Mouse (Mus musculus): ENCODE results near the gene Col4a4. TPM values are rescaled to one million over a fixed set of nuclear protein-coding genes. Genes with fewer than 3 reads are reported as not detected.
A peak's percentile ranks its signal among the peaks of the same experiment; 100 is the strongest.

Col4a4 gene
- polyA plus RNA-seq, 1 experiment from 2014 or later = 0.05 TPM

GRCm38 (mm10) chr1:82459926-82460325, 126.7 kb downstream of the Col4a4 start:
- no peaks in the 10 kb centered on the region; the same call in 1 of the 2 replicates for H3K27me3 ChIP-seq (ENCODE audit: low read depth, poor library complexity, severe bottlenecking)
- no peaks in the 10 kb centered on the region for H3K9me3 ChIP-seq (replicated peaks)
- DNase-seq (ENCODE audit: low spot score) = no peak
- no peak overlapping the region for H3K27ac ChIP-seq
- peaks cover 4% of the 10 kb centered on the region; the same call in 1 of the 2 replicates for H3K4me1 ChIP-seq
- no peak overlapping the region for H3K4me3 ChIP-seq
- no peaks in the 10 kb centered on the region for H3K36me3 ChIP-seq
- 96% methylated on average over 2 of the region's 2 CpGs for WGBS

- Histone ChIP-seq H3K36me3 (no peaks in the 10 kb centered on the region), H3K4me1 (peaks cover 4% of the 10 kb centered on the region; the same call in 1 of the 2 replicates), H3K4me3 (no peak overlapping the region), H3K27ac (no peak overlapping the region), H3K9me3 (replicated peaks) (no peaks in the 10 kb centered on the region), H3K27me3 (ENCODE audit: low read depth, poor library complexity, severe bottlenecking) (peaks cover 4% of the 10 kb centered on the region; the same call in 1 of the 2 replicates)
- DNase-seq (ENCODE audit: low spot score) = no peak
- WGBS = 82% methylated on average over 4 of the region's 4 CpGs
Observed at GRCm38 (mm10) chr1:82459350-82459749, 127.3 kb downstream of the Col4a4 start.

GRCm38 (mm10) chr1:82454031-82454430, 132.6 kb downstream of the Col4a4 start:
- peaks cover 9% of the 10 kb centered on the region; the same call in 1 of the 2 replicates for H3K27me3 ChIP-seq (ENCODE audit: low read depth, poor library complexity, severe bottlenecking)
- no peak overlapping the region for H3K4me3 ChIP-seq
- no peaks in the 10 kb centered on the region for H3K9me3 ChIP-seq (replicated peaks)
- H3K36me3 ChIP-seq = no peaks in the 10 kb centered on the region
- 92% methylated on average over 3 of the region's 3 CpGs for WGBS
- peaks cover 20% of the 10 kb centered on the region for H3K4me1 ChIP-seq
- H3K27ac ChIP-seq = no peak overlapping the region
- DNase-seq (ENCODE audit: low spot score) = no peak

- 35% methylated on average over 6 of the region's 6 CpGs for WGBS
- H3K4me3 ChIP-seq = no peak overlapping the region
- H3K9me3 ChIP-seq (replicated peaks) = no peaks in the 10 kb centered on the region
- no peak overlapping the region for H3K27ac ChIP-seq
- H3K27me3 ChIP-seq (ENCODE audit: low read depth, poor library complexity, severe bottlenecking) = peaks cover 9% of the 10 kb centered on the region; the same call in 1 of the 2 replicates
- no peak for DNase-seq (ENCODE audit: low spot score)
- no peaks in the 10 kb centered on the region for H3K36me3 ChIP-seq
- peaks cover 20% of the 10 kb centered on the region for H3K4me1 ChIP-seq
Observed at GRCm38 (mm10) chr1:82451927-82452651, 134.6 kb downstream of the Col4a4 start.

GRCm38 (mm10) chr1:82449851-82450250, 136.8 kb downstream of the Col4a4 start:
- no peak for DNase-seq (ENCODE audit: low spot score)
- WGBS = 85% methylated on average over 4 of the region's 4 CpGs
- H3K9me3 ChIP-seq (replicated peaks) = no peaks in the 10 kb centered on the region
- H3K4me3 ChIP-seq = no peak overlapping the region
- H3K27me3 ChIP-seq (ENCODE audit: low read depth, poor library complexity, severe bottlenecking) = peaks cover 9% of the 10 kb centered on the region; the same call in 1 of the 2 replicates
- H3K4me1 ChIP-seq = peaks cover 28% of the 10 kb centered on the region
- H3K36me3 ChIP-seq = no peaks in the 10 kb centered on the region
- H3K27ac ChIP-seq = no peak overlapping the region

GRCm38 (mm10) chr1:82446049-82446448, 140.6 kb downstream of the Col4a4 start:
- Histone ChIP-seq H3K27me3 (ENCODE audit: low read depth, poor library complexity, severe bottlenecking) (no peaks in the 10 kb centered on the region), H3K4me3 (no peak overlapping the region), H3K36me3 (no peaks in the 10 kb centered on the region), H3K27ac (no peak overlapping the region), H3K4me1 (peaks cover 21% of the 10 kb centered on the region), H3K9me3 (replicated peaks) (no peaks in the 10 kb centered on the region)
- DNase-seq (ENCODE audit: low spot score) = no peak
- WGBS = 80% methylated on average over 7 of the region's 7 CpGs

GRCm38 (mm10) chr1:82443517-82443916, 143.1 kb downstream of the Col4a4 start:
- Histone ChIP-seq H3K27ac (no peak overlapping the region), H3K9me3 (replicated peaks) (no peaks in the 10 kb centered on the region), H3K36me3 (no peaks in the 10 kb centered on the region), H3K27me3 (ENCODE audit: low read depth, poor library complexity, severe bottlenecking) (no peaks in the 10 kb centered on the region), H3K4me1 (peaks cover 21% of the 10 kb centered on the region), H3K4me3 (no peak overlapping the region)
- no peak for DNase-seq (ENCODE audit: low spot score)
- WGBS = 50% methylated on average over 4 of the region's 4 CpGs

GRCm38 (mm10) chr1:82440123-82440522, 146.5 kb downstream of the Col4a4 start:
- Histone ChIP-seq H3K27me3 (ENCODE audit: low read depth, poor library complexity, severe bottlenecking) (no peaks in the 10 kb centered on the region), H3K4me1 (peaks cover 13% of the 10 kb centered on the region), H3K4me3 (no peak overlapping the region), H3K36me3 (no peaks in the 10 kb centered on the region), H3K27ac (no peak overlapping the region), H3K9me3 (replicated peaks) (no peaks in the 10 kb centered on the region)
- no peak for DNase-seq (ENCODE audit: low spot score)
- 97% methylated on average over 1 of the region's 1 CpGs for WGBS

GRCm38 (mm10) chr1:82437273-82437672, 149.4 kb downstream of the Col4a4 start:
- Histone ChIP-seq H3K9me3 (replicated peaks) (no peaks in the 10 kb centered on the region), H3K27me3 (ENCODE audit: low read depth, poor library complexity, severe bottlenecking) (no peaks in the 10 kb centered on the region), H3K36me3 (no peaks in the 10 kb centered on the region), H3K4me3 (no peak overlapping the region), H3K4me1 (peaks cover 7% of the 10 kb centered on the region; the same call in 1 of the 2 replicates), H3K27ac (no peak overlapping the region)
- WGBS = 88% methylated on average over 3 of the region's 3 CpGs
- DNase-seq (ENCODE audit: low spot score) = no peak

GRCm38 (mm10) chr1:82433649-82434005, 153.0 kb downstream of the Col4a4 start:
- no peaks in the 10 kb centered on the region for H3K27me3 ChIP-seq (ENCODE audit: low read depth, poor library complexity, severe bottlenecking)
- no peak for DNase-seq (ENCODE audit: low spot score)
- peaks cover 13% of the 10 kb centered on the region; the same call in 1 of the 2 replicates for H3K4me1 ChIP-seq
- no peaks in the 10 kb centered on the region for H3K9me3 ChIP-seq (replicated peaks)
- 79% methylated on average over 5 of the region's 5 CpGs for WGBS
- H3K27ac ChIP-seq = no peak overlapping the region
- H3K4me3 ChIP-seq = no peak overlapping the region
- H3K36me3 ChIP-seq = no peaks in the 10 kb centered on the region

- Histone ChIP-seq H3K27ac (peak overlapping the region; percentile 12; the same call in 1 of the 2 replicates), H3K9me3 (replicated peaks) (no peaks in the 10 kb centered on the region), H3K36me3 (no peaks in the 10 kb centered on the region), H3K4me3 (no peak overlapping the region), H3K4me1 (peaks cover 13% of the 10 kb centered on the region; the same call in 1 of the 2 replicates), H3K27me3 (ENCODE audit: low read depth, poor library complexity, severe bottlenecking) (no peaks in the 10 kb centered on the region)
- WGBS = 62% methylated on average over 15 of the region's 15 CpGs
- DNase-seq (ENCODE audit: low spot score) = peak; percentile 68
Observed at GRCm38 (mm10) chr1:82432919-82433648, 153.6 kb downstream of the Col4a4 start.

GRCm38 (mm10) chr1:82429061-82429460, 157.6 kb downstream of the Col4a4 start:
- no peak for DNase-seq (ENCODE audit: low spot score)
- 73% methylated on average over 1 of the region's 1 CpGs for WGBS
- Histone ChIP-seq H3K27me3 (ENCODE audit: low read depth, poor library complexity, severe bottlenecking) (no peaks in the 10 kb centered on the region), H3K36me3 (no peaks in the 10 kb centered on the region), H3K4me1 (peaks cover 13% of the 10 kb centered on the region; the same call in 1 of the 2 replicates), H3K4me3 (no peak overlapping the region), H3K27ac (no peak overlapping the region), H3K9me3 (replicated peaks) (no peaks in the 10 kb centered on the region)

GRCm38 (mm10) chr1:82427729-82428128, 158.9 kb downstream of the Col4a4 start:
- DNase-seq (ENCODE audit: low spot score) = no peak
- Histone ChIP-seq H3K4me3 (no peak overlapping the region), H3K27me3 (ENCODE audit: low read depth, poor library complexity, severe bottlenecking) (no peaks in the 10 kb centered on the region), H3K36me3 (no peaks in the 10 kb centered on the region), H3K4me1 (peaks cover 7% of the 10 kb centered on the region; the same call in 1 of the 2 replicates), H3K27ac (no peak overlapping the region), H3K9me3 (replicated peaks) (no peaks in the 10 kb centered on the region)
- WGBS = 83% methylated on average over 5 of the region's 5 CpGs

All from limb, embryonic 10.5 days (tissue).